ENCODE assay signal across 17 mouse cellular contexts in genomic region chr6:119301310-119301709, GRCm38 (mm10). TPM values are rescaled to one million over a fixed set of nuclear protein-coding genes. Genes with fewer than 3 reads are reported as not detected.
DNase-seq lines count a peak whose midpoint lies in the region; TF ChIP-seq lines count a peak whose summit lies in the region.
"Had no signal": no experiment of that assay in that cellular context is flagged by ENCODE, and none has a peak within 500 bp of the region (broad histone marks: within the 10 kb centered on the region; RNA-seq: fewer than 3 reads in every experiment).

No protein-coding gene starts in this region.

- WGBS in cerebellum, adult 2 months: 53% methylated on average over 3 of the region's 3 CpGs

- no peak for TF ChIP-seq POLR2A in cerebellum, adult 2 months (IDR thresholded peaks at IDR 0.05; ENCODE audit: borderline replicate concordance, insufficient read depth, low read length)

- H3K4me1 ChIP-seq in cerebellum, adult 2 months (ENCODE audit: control insufficient read depth, insufficient read depth, low read length): peaks cover 19% of the 10 kb centered on the region
- H3K4me1 ChIP-seq: embryonic facial prominence, embryonic 13.5 days; forebrain, embryonic 12.5 days; heart, embryonic 13.5 days; hindbrain, embryonic 15.5 days had no signal

- DNase-seq in cerebellum, adult 11 months: peak; percentile 81
- DNase-seq in cerebellum, adult 2 months: peak; percentile 86 to 89
- DNase-seq in cerebellum, postnatal 10 days: peak; percentile 69 to 80
- DNase-seq in ovary, postnatal 10 days (ENCODE audit: low spot score): no peak
- no peak for DNase-seq in kidney, adult 8-10 months
- no peak for DNase-seq in layer of hippocampus, adult 18-20 months (ENCODE audit: low spot score in 2 of 2)
- DNase-seq: adrenal gland, postnatal 10 days; gastrocnemius, adult 2 months; gastrocnemius, postnatal 25 days; heart, postnatal 36 days; kidney, adult 9 months had no signal

- no peaks in the 10 kb centered on the region for H3K27me3 ChIP-seq in cerebellum, adult 2 months (ENCODE audit: control insufficient read depth, insufficient read depth, low read length)
- H3K27me3 ChIP-seq: embryonic facial prominence, embryonic 13.5 days; forebrain, embryonic 12.5 days; heart, embryonic 13.5 days; hindbrain, embryonic 15.5 days had no signal

- no peak overlapping the region for H3K27ac ChIP-seq in cerebellum, adult 2 months (ENCODE audit: insufficient read depth, low read length)
- H3K27ac ChIP-seq: embryonic facial prominence, embryonic 13.5 days; forebrain, embryonic 12.5 days; gastrocnemius, adult 2 months; heart, embryonic 13.5 days; hindbrain, embryonic 15.5 days had no signal

- no peak overlapping the region for H3K4me3 ChIP-seq in cerebellum, adult 2 months (replicated peaks; ENCODE audit: insufficient read depth, low read depth, low read length)
- H3K4me3 ChIP-seq: embryonic facial prominence, embryonic 13.5 days; forebrain, embryonic 12.5 days; gastrocnemius, adult 2 months; heart, embryonic 13.5 days; hindbrain, embryonic 15.5 days had no signal

- no peak for TF ChIP-seq CTCF in cerebellum, adult 2 months (IDR thresholded peaks at IDR 0.05; ENCODE audit: borderline replicate concordance, insufficient read depth, low read depth, low read length)

RNA-seq across cellular contexts. Expression of gene Lrtm2, which starts 29.3 kb away (rescaled TPM):
- polyA plus RNA-seq in cerebellum, adult 2 months (2012; rRNA removed): 35.3 and 38.5 TPM in 2 replicates
- 10 to 100 TPM; 44.3 to 47.4 TPM for total RNA-seq in layer of hippocampus, adult 18-20 months (2021)
- total RNA-seq: CH12.LX had no signal
- polyA plus RNA-seq: activated CD4-positive, CD25-positive, alpha-beta regulatory T cell, adult 4 months; embryonic facial prominence, embryonic 13.5 days had no signal

Comparison
In these comparisons a context has a peak if more than half of its experiments do, and no peak if none do; other contexts are left out.
1. DNase-seq: peak in cerebellum, adult 11 months (single experiment), cerebellum, adult 2 months (2 of 2) and cerebellum, postnatal 10 days (2 of 2); none in ovary, postnatal 10 days (single experiment), kidney, adult 8-10 months (0 of 2) and layer of hippocampus, adult 18-20 months (0 of 2).